Mouse (Mus musculus) forebrain, embryonic 16.5 days (tissue): ENCODE results near the gene Fam222a. TPM values are rescaled to one million over a fixed set of nuclear protein-coding genes. Genes with fewer than 3 reads are reported as not detected.

Experiments
- polyA plus RNA-seq: library from polyadenylated mRNA; unstranded; fragments of >200 nt; fragmentation: Nextera tagmentation; extraction: Ambion mirVana; gene quantifications from 2 replicates; pipeline ENCODE4 v1.2.1, GENCODE M21; 2015

Gene Fam222a
- polyA plus RNA-seq, 1 experiment from 2014 or later: 4.3 TPM

Other genes starting within 250 kb of the Fam222a start
- gene Kctd10, start 187.5 kb upstream of the Fam222a start, polyA plus RNA-seq: 90.4 and 98.5 TPM in 2 replicates
- 44.9 and 47.5 TPM in 2 replicates for gene Ube3b, start 187.4 kb upstream of the Fam222a start, polyA plus RNA-seq
- gene Mmab, start 124.0 kb upstream of the Fam222a start, polyA plus RNA-seq: 20.1 and 27.7 TPM in 2 replicates
- gene Mvk, start 123.7 kb upstream of the Fam222a start, polyA plus RNA-seq: 44.0 and 48.1 TPM in 2 replicates
- gene Trpv4, start 90.4 kb downstream of the Fam222a start, polyA plus RNA-seq: 0.75 and 1.2 TPM in 2 replicates
- 30.8 and 32.9 TPM in 2 replicates for gene Gltp, start 123.0 kb downstream of the Fam222a start, polyA plus RNA-seq
- gene Tchp, start 139.7 kb downstream of the Fam222a start, polyA plus RNA-seq: 12.7 and 16.0 TPM in 2 replicates
- 29.4 and 30.1 TPM in 2 replicates for gene Ankrd13a, start 206.7 kb downstream of the Fam222a start, polyA plus RNA-seq
- 53.9 and 58.5 TPM in 2 replicates for gene Git2, start 207.5 kb downstream of the Fam222a start, polyA plus RNA-seq